In genomic region chr5:111287571-111287970, GRCm38 (mm10) we compare ENCODE assay signal across 17 mouse cellular contexts.
"Had no signal": no experiment of that assay in that cellular context is flagged by ENCODE, and none has a peak within 500 bp of the region (broad histone marks: within the 10 kb centered on the region; RNA-seq: fewer than 3 reads in every experiment).

No protein-coding gene starts in this region.

- DNase-seq: kidney, adult 9 months; kidney, postnatal 14 days; kidney, postnatal 4 days; left cerebral cortex, postnatal 4 days; lung, adult 18-20 months; lung, postnatal 14 days; right cerebral cortex, postnatal 4 days; thymus, adult 2 months; thymus, postnatal 14 days; thymus, postnatal 4 days had no signal

- H3K27ac ChIP-seq: limb, embryonic 15.5 days; macrophage; midbrain, embryonic 13.5 days; stomach, postnatal 0 days had no signal

- H3K27me3 ChIP-seq: limb, embryonic 12.5 days; limb, embryonic 15.5 days; midbrain, embryonic 13.5 days had no signal

- H3K4me3 ChIP-seq: limb, embryonic 12.5 days; limb, embryonic 15.5 days; midbrain, embryonic 13.5 days had no signal

- H3K9ac ChIP-seq: limb, embryonic 12.5 days; limb, embryonic 15.5 days; midbrain, embryonic 13.5 days had no signal

- ATAC-seq: intestine, embryonic 16.5 days; midbrain, embryonic 13.5 days; midbrain, embryonic 16.5 days had no signal

- H3K4me2 ChIP-seq: limb, embryonic 12.5 days; limb, embryonic 15.5 days; midbrain, embryonic 13.5 days had no signal

- H3K9me3 ChIP-seq: limb, embryonic 12.5 days; limb, embryonic 15.5 days; midbrain, embryonic 13.5 days had no signal
